ENCODE assay signal across 9 mouse cellular contexts in genomic region chrX:48518211-48518807, GRCm38 (mm10). TPM values are rescaled to one million over a fixed set of nuclear protein-coding genes. Genes with fewer than 3 reads are reported as not detected.
DNase-seq lines count a peak whose midpoint lies in the region; ATAC-seq and TF ChIP-seq lines count a peak whose summit lies in the region.
"Had no signal": no experiment of that assay in that cellular context is flagged by ENCODE, and none has a peak within 500 bp of the region (broad histone marks: within the 10 kb centered on the region; RNA-seq: fewer than 3 reads in every experiment).

No protein-coding gene starts in this region.

- H3K36me3 ChIP-seq in heart, embryonic 11.5 days (ENCODE audit: control insufficient read depth, insufficient read depth, low read length): no peaks in the 10 kb centered on the region
- no peaks in the 10 kb centered on the region for H3K36me3 ChIP-seq in forebrain, embryonic 13.5 days (ENCODE audit: poor library complexity, severe bottlenecking)
- no peaks in the 10 kb centered on the region for H3K36me3 ChIP-seq in midbrain, postnatal 0 days (ENCODE audit: insufficient read depth, low read length)

- no peaks in the 10 kb centered on the region for H3K9me3 ChIP-seq in heart, embryonic 11.5 days (replicated peaks; ENCODE audit: control insufficient read depth, low read length)
- H3K9me3 ChIP-seq in forebrain, embryonic 13.5 days (replicated peaks): no peaks in the 10 kb centered on the region
- no peaks in the 10 kb centered on the region for H3K9me3 ChIP-seq in midbrain, postnatal 0 days (ENCODE audit: low read length)

- H3K4me2 ChIP-seq in heart, embryonic 11.5 days: peak overlapping the region; percentile 76
- H3K4me2 ChIP-seq in forebrain, embryonic 13.5 days: peak overlapping the region; percentile 68
- H3K4me2 ChIP-seq in midbrain, postnatal 0 days (ENCODE audit: low read depth, low read length, poor library complexity, severe bottlenecking): peak overlapping the region; percentile 61

- peak overlapping the region; percentile 68 for H3K9ac ChIP-seq in heart, embryonic 11.5 days (ENCODE audit: low read depth, low read length)
- H3K9ac ChIP-seq in forebrain, embryonic 13.5 days: peak overlapping the region; percentile 72
- peak overlapping the region; percentile 68 for H3K9ac ChIP-seq in midbrain, postnatal 0 days (replicated peaks; ENCODE audit: low read length, poor library complexity, severe bottlenecking)

- H3K4me1 ChIP-seq in heart, embryonic 11.5 days (ENCODE audit: control insufficient read depth, insufficient read depth, low read length): no peaks in the 10 kb centered on the region
- no peaks in the 10 kb centered on the region; the same call in 1 of the 2 replicates for H3K4me1 ChIP-seq in bone marrow, adult 2 months (ENCODE audit: control insufficient read depth, insufficient read depth, low read length)
- peaks cover 10% of the 10 kb centered on the region; the same call in 1 of the 2 replicates for H3K4me1 ChIP-seq in forebrain, embryonic 13.5 days
- no peaks in the 10 kb centered on the region for H3K4me1 ChIP-seq in midbrain, postnatal 0 days (ENCODE audit: insufficient read depth, low read length)

- TF ChIP-seq POLR2A in bone marrow, adult 2 months (IDR thresholded peaks at IDR 0.05; ENCODE audit: borderline replicate concordance, control insufficient read depth, low read depth, low read length): no peak

- H3K27me3 ChIP-seq in heart, embryonic 11.5 days (ENCODE audit: control insufficient read depth, insufficient read depth, low read length): peaks cover 2% of the 10 kb centered on the region; the same call in 1 of the 2 replicates
- H3K27me3 ChIP-seq in forebrain, embryonic 13.5 days: no peaks in the 10 kb centered on the region
- no peaks in the 10 kb centered on the region for H3K27me3 ChIP-seq in midbrain, postnatal 0 days (ENCODE audit: insufficient read depth, low read length)
- H3K27me3 ChIP-seq: CH12.LX had no signal

- DNase-seq in heart, adult 18-20 months: no peak
- DNase-seq in left cerebral cortex, postnatal 10 days (ENCODE audit: extremely low spot score in 1 of 2, low spot score in 2 of 2): peak; percentile 51 to 67
- peak; percentile 88 for DNase-seq in midbrain, postnatal 0 days (ENCODE audit: low spot score)
- DNase-seq in yolk sac, embryonic 10.5 days (ENCODE audit: low spot score): peak; percentile 1
- no peak for DNase-seq in kidney, adult 8-10 months

- 0 out of 2 replicates have a peak overlapping the region, but pooled peaks have one; percentile 6 for H3K27ac ChIP-seq in heart, embryonic 11.5 days (ENCODE audit: low read depth, low read length)
- no peak overlapping the region; the same call in 1 of the 2 replicates for H3K27ac ChIP-seq in bone marrow, adult 2 months (ENCODE audit: control insufficient read depth, insufficient read depth, low read depth, low read length, poor library complexity)
- peak overlapping the region; percentile 92 for H3K27ac ChIP-seq in forebrain, embryonic 13.5 days
- H3K27ac ChIP-seq in midbrain, postnatal 0 days (ENCODE audit: low read depth, low read length): peak overlapping the region; percentile 87

- intact Hi-C loops in left cerebral cortex, postnatal 10 days (cut with DNase I): no loop called here

- H3K4me3 ChIP-seq in heart, embryonic 11.5 days (ENCODE audit: low read depth, low read length): peak overlapping the region; percentile 55
- peak overlapping the region; percentile 39 for H3K4me3 ChIP-seq in bone marrow, adult 2 months (replicated peaks; ENCODE audit: control insufficient read depth, low read depth, low read length)
- H3K4me3 ChIP-seq in forebrain, embryonic 13.5 days: peak overlapping the region; percentile 51
- H3K4me3 ChIP-seq in midbrain, postnatal 0 days (ENCODE audit: low read depth, low read length): peak overlapping the region; percentile 47

- ATAC-seq in heart, embryonic 11.5 days (replicated peaks; ENCODE audit: insufficient number of reproducible peaks, low FRiP score, low TSS enrichment): peak; percentile 55; the same call in 1 of the 2 replicates
- ATAC-seq in forebrain, embryonic 13.5 days: peak; percentile 97
- ATAC-seq in midbrain, postnatal 0 days (ENCODE audit: low FRiP score): peak; percentile 95

- TF ChIP-seq CTCF in bone marrow, adult 2 months (IDR thresholded peaks at IDR 0.05; ENCODE audit: control insufficient read depth, insufficient read depth, low read length): no peak
- no peak for TF ChIP-seq CTCF in midbrain, postnatal 0 days (IDR thresholded peaks at IDR 0.05)

- WGBS in heart, embryonic 11.5 days (ENCODE audit: insufficient replicate concordance): 30% methylated on average over 15 of the region's 15 CpGs
- WGBS in bone marrow, adult 2 months: 22% methylated on average over 15 of the region's 15 CpGs
- 30% methylated on average over 15 of the region's 15 CpGs for WGBS in forebrain, embryonic 13.5 days
- 30% methylated on average over 15 of the region's 15 CpGs for WGBS in midbrain, postnatal 0 days

RNA-seq across cellular contexts. Expression of gene Rab33a, which starts 0.8 kb away (rescaled TPM):
- polyA plus RNA-seq in heart, embryonic 11.5 days (2014; fragmentation: Nextera tagmentation; extraction: Ambion mirVana): 6.8 and 7.1 TPM in 2 replicates
- under 1 TPM in 1 of 2 experiments, not detected in 1; 0.33 TPM for total RNA-seq in heart, adult 18-20 months (2021)
- polyA plus RNA-seq in bone marrow, adult 2 months (2011; ENCODE audit: insufficient read depth, insufficient read length, low replicate concordance, missing spikeins): 1.3 TPM in 1 of 2 replicates, not detected in the other
- polyA plus RNA-seq in forebrain, embryonic 13.5 days (2015; fragmentation: Nextera tagmentation; extraction: Ambion mirVana): 66.4 and 68.2 TPM in 2 replicates
- 10 to 100 TPM; 26.4 to 28.2 TPM for total RNA-seq in left cerebral cortex, postnatal 10 days (2021)
- 54.7 and 56.7 TPM in 2 replicates for total RNA-seq in midbrain, postnatal 0 days (2014; rRNA removed)
- polyA plus RNA-seq in midbrain, postnatal 0 days (2015; fragmentation: Nextera tagmentation; extraction: Ambion mirVana): 81.6 and 83.5 TPM in 2 replicates

RNA-seq across cellular contexts. Expression of gene Aifm1, which starts 4.9 kb away (rescaled TPM):
- 96.4 and 120 TPM in 2 replicates for polyA plus RNA-seq in heart, embryonic 11.5 days (2014; fragmentation: Nextera tagmentation; extraction: Ambion mirVana)
- total RNA-seq in heart, adult 18-20 months (2021): 100 to 1,000 TPM; 105 to 111 TPM
- 5.7 and 16.2 TPM in 2 replicates for polyA plus RNA-seq in bone marrow, adult 2 months (2011; ENCODE audit: insufficient read depth, insufficient read length, low replicate concordance, missing spikeins)
- 57.7 and 59.8 TPM in 2 replicates for polyA plus RNA-seq in forebrain, embryonic 13.5 days (2015; fragmentation: Nextera tagmentation; extraction: Ambion mirVana)
- 10 to 100 TPM; 24.5 to 24.7 TPM for total RNA-seq in left cerebral cortex, postnatal 10 days (2021)
- total RNA-seq in midbrain, postnatal 0 days (2014; rRNA removed): 9.2 and 9.8 TPM in 2 replicates
- polyA plus RNA-seq in midbrain, postnatal 0 days (2015; fragmentation: Nextera tagmentation; extraction: Ambion mirVana): 25.1 and 26.1 TPM in 2 replicates

RNA-seq across cellular contexts. Expression of gene Elf4, which starts 55.4 kb away (rescaled TPM):
- polyA plus RNA-seq in heart, embryonic 11.5 days (2014; fragmentation: Nextera tagmentation; extraction: Ambion mirVana): 14.3 and 17.3 TPM in 2 replicates
- 1 to 10 TPM; 5.8 to 6.5 TPM for total RNA-seq in heart, adult 18-20 months (2021)
- 12.4 and 20.4 TPM in 2 replicates for polyA plus RNA-seq in bone marrow, adult 2 months (2011; ENCODE audit: insufficient read depth, insufficient read length, low replicate concordance, missing spikeins)
- polyA plus RNA-seq in forebrain, embryonic 13.5 days (2015; fragmentation: Nextera tagmentation; extraction: Ambion mirVana): 0.43 and 0.72 TPM in 2 replicates
- 1 to 10 TPM in 1 of 2 experiments, under 1 TPM in 1; 0.93 to 1.0 TPM for total RNA-seq in left cerebral cortex, postnatal 10 days (2021)
- 0.99 and 1.2 TPM in 2 replicates for total RNA-seq in midbrain, postnatal 0 days (2014; rRNA removed)
- 0.22 and 0.23 TPM in 2 replicates for polyA plus RNA-seq in midbrain, postnatal 0 days (2015; fragmentation: Nextera tagmentation; extraction: Ambion mirVana)

Comparison
In these comparisons a context has a peak if more than half of its experiments do, and no peak if none do; other contexts are left out.
1. DNase-seq: peak in left cerebral cortex, postnatal 10 days (2 of 2), midbrain, postnatal 0 days (single experiment) and yolk sac, embryonic 10.5 days (single experiment); none in heart, adult 18-20 months (0 of 2) and kidney, adult 8-10 months (0 of 2).
2. Peak in every context shown above with its lines, with median percentiles within 50 percentile points of each other: ATAC-seq, H3K4me2 ChIP-seq, H3K4me3 ChIP-seq and H3K9ac ChIP-seq.